Mouse (Mus musculus): ENCODE measurements around the gene Dip2c. TPM values are rescaled to one million over a fixed set of nuclear protein-coding genes. Genes with fewer than 3 reads are reported as not detected.

The Dip2c gene
- polyA plus RNA-seq, 1 experiment, result 1.2 TPM

DNA sequence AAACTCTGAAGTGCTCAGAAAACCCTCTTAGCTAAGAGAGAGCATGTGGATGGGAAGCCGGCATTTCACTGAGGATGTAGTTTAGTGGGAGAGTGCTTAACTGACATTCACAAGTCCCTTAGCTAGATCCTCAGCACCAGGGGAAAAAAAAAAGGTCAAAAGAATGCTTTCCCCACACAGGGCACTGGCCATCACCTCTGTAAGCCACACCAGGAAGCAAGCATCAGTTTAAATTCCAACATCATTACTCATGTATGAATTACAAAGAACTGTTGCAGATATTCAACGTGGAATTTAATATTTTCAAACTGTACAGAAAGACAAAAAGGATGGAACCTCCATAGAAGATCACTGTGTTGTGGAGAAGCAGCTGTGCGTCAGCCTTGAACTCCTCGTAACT is 419.1 kb downstream of the Dip2c start:
- 86% methylated on average over 4 of the region's 4 CpGs for WGBS
- Histone ChIP-seq H3K27ac (ENCODE audit: control insufficient read depth, insufficient read depth, low read depth, low read length, poor library complexity) (no peak overlapping the region), H3K4me1 (ENCODE audit: control insufficient read depth, insufficient read depth, low read length) (no peaks in the 10 kb centered on the region), H3K4me3 (replicated peaks; ENCODE audit: control insufficient read depth, low read depth, low read length) (no peak overlapping the region)
- TF ChIP-seq CTCF (IDR thresholded peaks at IDR 0.05; ENCODE audit: control insufficient read depth, insufficient read depth, low read length) (no peak), POLR2A (IDR thresholded peaks at IDR 0.05; ENCODE audit: borderline replicate concordance, control insufficient read depth, low read depth, low read length) (no peak)

DNA sequence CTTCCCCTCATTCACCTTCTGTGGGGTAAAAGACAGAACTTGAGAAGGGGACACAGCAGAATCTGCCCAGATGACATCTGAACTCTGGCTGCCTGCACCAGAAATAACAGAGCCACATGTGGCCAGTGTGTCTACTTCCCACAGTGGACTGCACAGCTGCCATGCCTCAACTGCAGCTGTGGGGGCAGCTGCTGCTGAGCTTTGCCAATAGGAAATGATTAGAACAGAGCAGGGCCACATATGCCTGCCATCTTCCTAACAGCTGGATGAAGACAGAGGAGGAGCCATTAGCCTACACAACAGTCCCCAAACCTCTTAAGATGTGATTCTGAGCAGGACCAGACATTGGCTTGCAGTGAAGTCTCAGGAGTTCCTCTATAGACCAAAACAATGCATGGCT is 419.5 kb downstream of the Dip2c start:
- Histone ChIP-seq H3K4me3 (replicated peaks; ENCODE audit: control insufficient read depth, low read depth, low read length) (no peak overlapping the region), H3K4me1 (ENCODE audit: control insufficient read depth, insufficient read depth, low read length) (no peaks in the 10 kb centered on the region), H3K27ac (ENCODE audit: control insufficient read depth, insufficient read depth, low read depth, low read length, poor library complexity) (no peak overlapping the region)
- TF ChIP-seq CTCF (IDR thresholded peaks at IDR 0.05; ENCODE audit: control insufficient read depth, insufficient read depth, low read length) (no peak), POLR2A (IDR thresholded peaks at IDR 0.05; ENCODE audit: borderline replicate concordance, control insufficient read depth, low read depth, low read length) (no peak)

DNA sequence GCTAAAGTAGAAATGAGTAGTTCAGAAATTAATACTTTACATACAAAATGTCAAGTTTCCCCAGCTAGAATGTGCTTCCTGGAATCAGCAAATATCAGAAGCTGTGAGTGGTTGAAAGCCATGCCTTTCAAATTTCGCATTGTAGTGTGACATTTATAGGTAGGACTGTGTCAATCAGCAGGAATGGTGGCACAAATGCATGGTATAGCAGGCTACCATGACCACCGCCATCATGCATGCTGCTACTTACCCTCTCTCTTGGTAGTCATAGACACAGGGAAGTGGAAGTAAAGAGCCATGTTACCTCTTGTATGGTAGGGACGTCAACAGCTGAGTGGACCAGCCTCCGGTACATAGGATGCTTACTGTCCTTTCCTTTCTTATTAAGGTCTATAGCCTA is 421.0 kb downstream of the Dip2c start:
- no peak overlapping the region for H3K27ac ChIP-seq (ENCODE audit: control insufficient read depth, insufficient read depth, low read depth, low read length, poor library complexity)
- H3K4me1 ChIP-seq (ENCODE audit: control insufficient read depth, insufficient read depth, low read length), result no peaks in the 10 kb centered on the region
- WGBS, result 86% methylated on average over 4 of the region's 4 CpGs
- TF ChIP-seq CTCF (IDR thresholded peaks at IDR 0.05; ENCODE audit: control insufficient read depth, insufficient read depth, low read length) (no peak), POLR2A (IDR thresholded peaks at IDR 0.05; ENCODE audit: borderline replicate concordance, control insufficient read depth, low read depth, low read length) (no peak)
- H3K4me3 ChIP-seq (replicated peaks; ENCODE audit: control insufficient read depth, low read depth, low read length), result no peak overlapping the region

DNA sequence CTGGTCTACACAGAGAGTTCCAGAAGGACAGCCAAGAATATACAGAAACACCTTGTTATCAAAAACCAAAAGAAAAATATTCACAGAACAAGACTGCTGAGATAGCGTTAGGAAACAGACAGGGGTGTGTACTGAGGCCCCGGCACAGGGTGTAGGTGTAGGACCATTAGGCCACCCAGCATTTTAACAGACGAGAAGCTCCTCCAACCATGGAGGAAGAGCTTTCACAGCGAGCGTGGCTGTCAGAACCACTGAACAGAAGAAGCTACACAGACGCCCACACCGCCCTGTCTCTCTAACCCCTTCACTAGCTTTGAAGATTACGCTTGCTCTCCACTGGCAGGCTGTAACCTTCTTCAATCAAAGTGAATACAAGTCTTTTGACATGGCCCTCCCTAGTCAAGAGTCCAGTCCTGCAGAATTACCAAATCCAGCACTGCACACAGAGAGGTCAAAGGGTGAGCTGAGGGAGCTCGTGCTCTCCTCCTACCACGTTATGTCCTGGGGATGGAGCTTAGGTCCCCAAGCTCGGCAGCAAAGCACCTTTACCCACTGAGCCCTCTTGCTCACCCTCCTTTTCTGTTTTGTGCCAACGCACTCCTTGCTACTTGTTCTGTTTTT is 426.4 kb downstream of the Dip2c start:
- TF ChIP-seq CTCF (IDR thresholded peaks at IDR 0.05; ENCODE audit: control insufficient read depth, insufficient read depth, low read length) (no peak), POLR2A (IDR thresholded peaks at IDR 0.05; ENCODE audit: borderline replicate concordance, control insufficient read depth, low read depth, low read length) (no peak)
- Histone ChIP-seq H3K4me1 (ENCODE audit: control insufficient read depth, insufficient read depth, low read length) (no peaks in the 10 kb centered on the region), H3K4me3 (replicated peaks; ENCODE audit: control insufficient read depth, low read depth, low read length) (no peak overlapping the region), H3K27ac (ENCODE audit: control insufficient read depth, insufficient read depth, low read depth, low read length, poor library complexity) (no peak overlapping the region)
- WGBS, result 88% methylated on average over 12 of the region's 12 CpGs

DNA sequence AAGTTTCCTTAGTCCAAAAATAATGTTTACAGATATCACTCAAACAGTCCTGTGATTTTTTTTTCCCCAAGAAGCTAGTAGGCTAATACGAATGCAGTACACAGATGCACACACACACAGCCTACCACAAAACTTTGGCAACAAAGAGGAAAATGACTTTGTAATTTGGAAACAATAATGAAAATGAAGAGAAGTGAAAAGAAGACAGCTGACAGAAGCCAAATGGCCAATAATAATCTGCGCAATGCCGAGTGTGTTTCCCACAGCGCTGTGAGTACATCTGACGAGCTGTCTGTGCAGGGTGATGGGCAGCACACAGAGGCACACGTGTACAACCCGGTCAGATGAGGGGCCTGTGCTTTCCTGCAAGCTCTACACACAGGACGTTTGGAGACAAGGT is 430.4 kb downstream of the Dip2c start:
- TF ChIP-seq CTCF (IDR thresholded peaks at IDR 0.05; ENCODE audit: control insufficient read depth, insufficient read depth, low read length) (no peak), POLR2A (IDR thresholded peaks at IDR 0.05; ENCODE audit: borderline replicate concordance, control insufficient read depth, low read depth, low read length) (no peak)
- Histone ChIP-seq H3K27ac (ENCODE audit: control insufficient read depth, insufficient read depth, low read depth, low read length, poor library complexity) (no peak overlapping the region), H3K4me1 (ENCODE audit: control insufficient read depth, insufficient read depth, low read length) (no peaks in the 10 kb centered on the region; the same call in 1 of the 2 replicates), H3K4me3 (replicated peaks; ENCODE audit: control insufficient read depth, low read depth, low read length) (no peak overlapping the region)
- WGBS, result 92% methylated on average over 8 of the region's 8 CpGs

DNA sequence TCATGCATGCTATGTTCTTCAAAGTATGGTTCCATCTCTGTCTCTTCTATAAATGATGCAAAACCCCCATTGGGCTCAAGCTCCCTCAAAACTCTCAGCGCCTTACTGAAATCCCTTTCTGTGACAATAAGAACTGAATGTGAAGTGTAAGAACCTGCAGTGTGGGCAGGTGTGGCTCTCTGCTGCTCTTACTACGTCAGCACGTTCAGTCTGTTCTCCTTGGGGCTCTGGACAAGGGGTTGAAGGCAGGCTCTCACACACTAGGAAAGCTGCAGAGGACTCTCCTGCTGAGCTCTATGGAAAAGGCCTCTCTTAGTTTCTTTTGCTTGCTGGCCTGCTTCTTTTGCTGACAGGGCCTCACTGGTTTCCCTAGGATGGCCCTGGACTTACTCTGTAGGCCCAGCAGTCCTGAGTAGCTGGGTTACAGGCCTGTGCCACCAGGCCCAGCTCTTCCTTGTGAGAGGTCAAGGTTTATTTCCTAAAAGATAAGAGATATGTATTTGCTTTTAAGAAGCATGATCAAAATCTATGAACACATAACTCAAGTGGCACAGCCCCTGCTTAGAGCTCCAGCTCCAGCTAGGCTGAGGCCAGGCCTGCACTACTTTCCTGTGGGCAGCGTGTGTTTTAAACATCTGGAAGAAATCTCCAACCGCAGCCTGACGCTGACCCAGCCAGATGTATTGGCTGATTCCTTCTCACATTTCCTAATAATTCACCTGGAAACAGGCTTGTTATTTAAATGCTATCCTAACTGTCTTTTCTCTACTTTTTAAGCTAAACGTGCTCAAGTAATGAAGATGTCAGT is 432.3 kb downstream of the Dip2c start:
- WGBS, result 94% methylated on average over 7 of the region's 7 CpGs
- TF ChIP-seq POLR2A (IDR thresholded peaks at IDR 0.05; ENCODE audit: borderline replicate concordance, control insufficient read depth, low read depth, low read length) (no peak), CTCF (IDR thresholded peaks at IDR 0.05; ENCODE audit: control insufficient read depth, insufficient read depth, low read length) (no peak)
- no peak overlapping the region for H3K4me3 ChIP-seq (replicated peaks; ENCODE audit: control insufficient read depth, low read depth, low read length)
- no peak overlapping the region for H3K27ac ChIP-seq (ENCODE audit: control insufficient read depth, insufficient read depth, low read depth, low read length, poor library complexity)
- no peaks in the 10 kb centered on the region; the same call in 1 of the 2 replicates for H3K4me1 ChIP-seq (ENCODE audit: control insufficient read depth, insufficient read depth, low read length)

DNA sequence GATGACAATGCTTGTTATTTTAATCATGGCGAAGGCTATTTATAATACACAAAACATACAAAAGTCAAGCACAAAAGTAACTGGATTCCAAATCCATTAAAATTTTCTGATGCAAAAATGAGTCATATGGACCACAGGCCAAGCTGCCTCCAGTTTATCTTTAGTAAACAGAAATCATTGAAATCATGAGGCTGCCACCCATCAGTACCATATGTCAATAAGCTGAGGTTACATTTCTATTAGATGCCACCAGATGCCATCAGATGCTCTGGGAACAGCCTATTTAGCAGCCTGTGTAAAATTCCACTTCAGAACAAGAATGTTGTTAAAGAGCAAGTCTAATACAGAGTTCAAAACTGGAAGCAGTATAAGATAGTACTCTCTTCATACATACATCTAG is 436.1 kb downstream of the Dip2c start:
- H3K4me1 ChIP-seq (ENCODE audit: control insufficient read depth, insufficient read depth, low read length), result no peaks in the 10 kb centered on the region; the same call in none of the 2 replicates
- H3K27ac ChIP-seq (ENCODE audit: control insufficient read depth, insufficient read depth, low read depth, low read length, poor library complexity), result no peak overlapping the region
- no peak overlapping the region for H3K4me3 ChIP-seq (replicated peaks; ENCODE audit: control insufficient read depth, low read depth, low read length)
- TF ChIP-seq POLR2A (IDR thresholded peaks at IDR 0.05; ENCODE audit: borderline replicate concordance, control insufficient read depth, low read depth, low read length) (no peak), CTCF (IDR thresholded peaks at IDR 0.05; ENCODE audit: control insufficient read depth, insufficient read depth, low read length) (no peak)
- WGBS, result 94% methylated on average over 1 of the region's 1 CpGs

DNA sequence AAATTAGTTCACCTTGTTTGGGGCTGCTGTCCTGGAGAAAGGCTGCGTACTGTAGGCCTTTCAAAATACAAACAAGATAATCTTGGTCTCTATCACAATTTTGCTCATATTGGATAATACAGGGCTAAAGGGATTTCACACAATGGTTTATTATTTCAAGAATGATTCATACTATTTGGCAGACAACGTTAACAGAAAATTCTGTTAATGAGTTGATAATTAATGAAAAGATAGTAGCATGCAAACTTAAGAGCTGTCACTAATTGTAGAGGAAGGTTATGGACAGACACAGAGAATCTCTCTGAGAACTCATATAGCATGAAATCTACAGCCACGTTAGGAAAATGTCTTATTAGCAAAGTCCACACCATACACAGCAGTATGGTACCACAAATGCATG is 436.6 kb downstream of the Dip2c start:
- TF ChIP-seq POLR2A (IDR thresholded peaks at IDR 0.05; ENCODE audit: borderline replicate concordance, control insufficient read depth, low read depth, low read length) (no peak), CTCF (IDR thresholded peaks at IDR 0.05; ENCODE audit: control insufficient read depth, insufficient read depth, low read length) (no peak)
- Histone ChIP-seq H3K4me3 (replicated peaks; ENCODE audit: control insufficient read depth, low read depth, low read length) (no peak overlapping the region), H3K27ac (ENCODE audit: control insufficient read depth, insufficient read depth, low read depth, low read length, poor library complexity) (no peak overlapping the region), H3K4me1 (ENCODE audit: control insufficient read depth, insufficient read depth, low read length) (no peaks in the 10 kb centered on the region; the same call in none of the 2 replicates)
- WGBS, result 87% methylated on average over 3 of the region's 3 CpGs
